Mouse (Mus musculus) bone marrow, adult 2 months (tissue): ENCODE measurements around the gene Nucks1. TPM values are rescaled to one million over a fixed set of nuclear protein-coding genes. Genes with fewer than 3 reads are reported as not detected.

Experiments
- H3K27ac ChIP-seq: fragments of 200-500 bp; 2 replicates; pipeline ENCODE4 v1.5.1; 2012; ENCODE audit warnings: low read depth, mild to moderate bottlenecking, control low read depth, inconsistent platforms, low read length; ENCODE audit not compliant: control insufficient read depth, poor library complexity, insufficient read depth
- H3K4me1 ChIP-seq: fragments of 200-500 bp; 2 replicates; pipeline ENCODE4 v1.6.1; 2011; ENCODE audit warnings: low read length; ENCODE audit not compliant: control insufficient read depth, insufficient read depth
- H3K4me3 ChIP-seq: fragments of 200-500 bp; replicated peaks from 2 replicates; pipeline ENCODE3; 2011; ENCODE audit warnings: mild to moderate bottlenecking, low read depth, low read length, control low read depth; ENCODE audit not compliant: control insufficient read depth
- CTCF ChIP-seq: fragments of 200-500 bp; IDR thresholded peaks from 2 replicates; pipeline ENCODE4 v1.5.1; 2011; ENCODE audit warnings: low read length, control low read depth; ENCODE audit not compliant: control insufficient read depth, insufficient read depth
- POLR2A ChIP-seq: fragments of 200-500 bp; IDR thresholded peaks from 2 replicates; pipeline ENCODE4 v1.6.1; 2011; ENCODE audit warnings: low read depth, mild to moderate bottlenecking, control low read depth, low read length, borderline replicate concordance; ENCODE audit not compliant: control insufficient read depth
- WGBS: fragments of 180-500 bp; shearing (Covaris S2); methylation state at CpG from one replicate; pipeline ENCODE4 v1.1.7; 2018; 5-methylcytosine and 5-hydroxymethylcytosine counted together
- polyA plus RNA-seq: library from polyadenylated mRNA; stranded (reverse); fragments of >200 nt; gene quantifications from 2 replicates; pipeline ENCODE4 v1.2.4, GENCODE M21; 2011; ENCODE audit warnings: low replicate concordance; ENCODE audit not compliant: missing spikeins, insufficient read depth, insufficient read length

Nucks1 gene
- 78.2 and 86.6 TPM in 2 replicates for polyA plus RNA-seq

DNA sequence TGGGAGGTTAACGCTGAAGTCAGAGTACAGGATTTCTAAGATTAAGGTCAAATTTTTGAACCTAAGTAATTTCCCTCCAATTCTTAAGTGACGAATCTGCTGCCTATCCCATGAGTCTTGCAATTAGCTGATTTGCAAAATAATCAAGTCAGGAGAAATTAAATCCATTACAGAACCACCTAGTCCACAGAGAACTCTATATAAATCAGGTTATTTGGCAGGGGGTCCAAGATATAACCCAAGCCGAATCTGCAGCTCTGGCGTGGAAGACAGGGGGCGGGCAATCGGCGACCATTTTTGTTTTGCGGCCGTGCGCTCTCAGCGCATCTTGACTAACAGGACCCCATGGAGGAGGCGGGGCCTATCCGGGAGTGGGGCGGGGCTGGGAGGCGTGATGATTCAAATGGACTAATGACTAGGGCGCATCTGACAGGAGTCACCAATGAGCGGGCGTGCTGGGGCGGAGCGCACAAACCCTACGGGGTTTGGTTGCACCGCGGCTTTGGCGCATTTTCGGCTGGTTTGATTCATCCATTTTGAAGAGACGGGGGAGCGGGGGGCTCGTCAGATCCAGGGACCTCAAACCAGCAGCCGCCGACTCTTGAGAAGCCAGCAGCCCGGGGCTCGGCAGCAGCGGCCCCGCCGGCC, at the start of gene Nucks1:
Gene Nucks1, plus strand, starts transcription at position 534 of the 648 bp plus-strand sequence.
- H3K4me3 ChIP-seq, result peak within 1 kb of the TSS; percentile 98
- peak within 1 kb of the TSS; percentile 99 for H3K27ac ChIP-seq
- H3K4me1 ChIP-seq, result no peaks in the 10 kb centered on the region; the same call in 1 of the 2 replicates
- WGBS, result under 1% methylated on average over 35 of the region's 35 CpGs
- TF ChIP-seq CTCF (no peak), POLR2A (no peak)

GRCm38 (mm10) chr1:131861811-131862210, 48.5 kb upstream of the Nucks1 start:
- TF ChIP-seq POLR2A, result no peak
- TF ChIP-seq CTCF, result no peak
- Histone ChIP-seq H3K4me3 (no peak overlapping the region), H3K4me1 (no peaks in the 10 kb centered on the region; the same call in 1 of the 2 replicates), H3K27ac (no peak overlapping the region)
- 65% methylated on average over 4 of the region's 4 CpGs for WGBS

- WGBS, result 85% methylated on average over 5 of the region's 5 CpGs
Observed at GRCm38 (mm10) chr1:131865596-131865995, 44.7 kb upstream of the Nucks1 start.

GRCm38 (mm10) chr1:131866304-131866999, 43.9 kb upstream of the Nucks1 start:
- Histone ChIP-seq H3K27ac (no peak overlapping the region), H3K4me3 (peak overlapping the region; percentile 33), H3K4me1 (peaks cover 2% of the 10 kb centered on the region)
- TF ChIP-seq CTCF (no peak), POLR2A (no peak)
- WGBS, result 27% methylated on average over 6 of the region's 6 CpGs

More at GRCm38 (mm10) chr1:131865596-131865995, 44.7 kb upstream of the Nucks1 start:
- no peak overlapping the region for H3K4me3 ChIP-seq
- no peak for TF ChIP-seq CTCF
- TF ChIP-seq POLR2A, result no peak
- H3K4me1 ChIP-seq, result peaks cover 2% of the 10 kb centered on the region
- H3K27ac ChIP-seq, result no peak overlapping the region

GRCm38 (mm10) chr1:131867093-131867945, 43.0 kb upstream of the Nucks1 start, which contains the start of gene Rab29:
Gene Rab29 (plus strand): TSS chr1:131867224.
- H3K27ac ChIP-seq, result peak within 1 kb of the TSS; percentile 68
- H3K4me3 ChIP-seq, result peak within 1 kb of the TSS; percentile 71
- WGBS, result under 1% methylated on average over 46 of the region's 46 CpGs
- TF ChIP-seq CTCF (peak; percentile 85), POLR2A (peak; percentile 49; the same call in 1 of the 2 replicates)
- peaks cover 2% of the 10 kb centered on the region for H3K4me1 ChIP-seq

DNA sequence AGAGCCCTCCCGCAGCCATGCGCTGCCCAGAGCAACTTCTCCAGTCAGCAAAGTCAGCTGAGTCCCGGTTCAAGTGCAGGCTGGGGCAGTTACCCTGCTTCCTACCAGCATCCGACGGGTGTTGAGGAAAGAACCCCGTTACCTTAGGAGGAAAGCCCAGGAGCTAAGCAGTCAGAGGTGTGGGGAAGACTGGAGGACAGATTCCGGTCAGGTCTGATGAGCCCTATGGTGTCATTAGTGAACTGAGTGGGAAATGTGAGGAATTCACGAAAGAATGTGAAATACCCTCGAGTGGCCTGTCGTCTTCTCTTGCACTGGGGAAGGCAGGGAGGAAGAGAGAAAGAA, 42.4 kb upstream of the Nucks1 start:
- peak overlapping the region; percentile 68 for H3K27ac ChIP-seq
- 8% methylated on average over 10 of the region's 10 CpGs for WGBS
- H3K4me3 ChIP-seq, result peak overlapping the region; percentile 71
- TF ChIP-seq POLR2A (no peak), CTCF (no peak)
- peaks cover 2% of the 10 kb centered on the region for H3K4me1 ChIP-seq

- peaks cover 2% of the 10 kb centered on the region for H3K4me1 ChIP-seq
- 89% methylated on average over 2 of the region's 2 CpGs for WGBS
- no peak overlapping the region for H3K27ac ChIP-seq
- TF ChIP-seq POLR2A, result no peak
- TF ChIP-seq CTCF, result no peak
- H3K4me3 ChIP-seq, result no peak overlapping the region
Observed at GRCm38 (mm10) chr1:131869561-131869960, 40.8 kb upstream of the Nucks1 start.
